Mouse (Mus musculus): ENCODE measurements around the gene Ddx46. TPM values are rescaled to one million over a fixed set of nuclear protein-coding genes. Genes with fewer than 3 reads are reported as not detected.
"Not testable (repeated sequence)": the region's sequence is repeated elsewhere in the genome, so short reads cannot be mapped to it uniquely, and the experiment has no call there.

Ddx46 gene
- polyA plus RNA-seq, 1 experiment, result 54.2 TPM

DNA sequence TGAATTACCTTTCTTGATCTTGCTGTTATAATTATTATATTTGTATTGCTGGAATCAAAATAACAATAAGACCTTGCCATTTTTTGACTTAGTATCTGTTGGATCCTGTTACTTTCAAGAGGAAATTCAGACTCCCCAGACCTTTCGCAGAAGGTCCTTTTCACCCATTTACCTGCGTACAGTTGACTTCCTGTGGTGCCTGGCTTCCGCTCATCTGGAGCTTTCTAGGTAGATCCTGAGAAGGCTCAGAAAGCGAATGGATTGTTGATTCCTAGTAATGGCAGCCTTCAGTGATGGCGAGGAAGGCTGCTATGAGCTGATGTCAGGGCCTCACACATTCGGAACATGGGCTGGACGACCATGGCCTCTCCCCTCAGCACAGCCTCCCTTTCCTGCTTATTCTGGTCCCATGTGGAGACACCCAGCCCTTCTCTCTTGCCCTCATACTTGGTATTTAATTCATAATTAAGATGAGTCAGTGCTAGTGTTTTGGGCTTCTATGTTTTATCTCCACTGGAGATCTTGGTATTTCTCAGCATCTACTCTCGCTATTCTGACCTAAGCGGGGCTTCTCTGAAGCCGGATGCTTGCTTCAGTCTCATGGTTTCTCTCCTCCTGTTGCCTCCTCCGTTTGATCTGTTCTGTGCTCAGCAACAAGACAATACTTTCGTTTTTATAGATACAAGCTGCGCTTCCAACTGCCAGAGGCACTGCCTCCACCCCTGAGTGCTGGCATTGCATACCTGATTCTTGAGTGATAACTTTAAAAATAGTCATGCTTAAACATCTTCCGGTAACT is 1.6 kb downstream of the Ddx46 start:
- no peak for DNase-seq (ENCODE audit: extremely low spot score in 1 of 2, low spot score in 1 of 2)

- DNase-seq (ENCODE audit: extremely low spot score in 1 of 2, low spot score in 1 of 2), result peak; percentile 41 to 87
Observed at GRCm38 (mm10) chr13:55640480-55640879, 5.7 kb downstream of the Ddx46 start.

DNA sequence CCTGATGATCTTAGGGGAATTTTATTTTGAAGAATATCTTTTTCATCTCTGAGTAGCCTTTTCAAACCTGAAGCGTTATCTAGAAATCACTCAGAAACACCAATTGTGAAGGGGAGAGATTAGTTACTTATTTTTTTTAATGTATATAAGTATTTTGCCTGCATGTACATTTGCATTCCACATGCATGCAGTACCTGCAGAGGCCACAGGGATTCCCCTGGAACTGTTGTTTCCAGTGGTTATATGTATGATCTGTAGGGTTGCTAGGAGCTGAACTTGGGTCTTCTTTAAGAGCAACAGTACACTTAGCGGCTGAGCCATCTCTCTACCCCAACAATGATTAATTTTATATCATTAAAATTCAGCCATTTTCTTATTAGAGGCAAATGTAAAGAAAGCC is 9.7 kb downstream of the Ddx46 start:
- DNase-seq (ENCODE audit: extremely low spot score in 1 of 2, low spot score in 1 of 2), result peak in 1 of 2 experiments; percentile 28

DNA sequence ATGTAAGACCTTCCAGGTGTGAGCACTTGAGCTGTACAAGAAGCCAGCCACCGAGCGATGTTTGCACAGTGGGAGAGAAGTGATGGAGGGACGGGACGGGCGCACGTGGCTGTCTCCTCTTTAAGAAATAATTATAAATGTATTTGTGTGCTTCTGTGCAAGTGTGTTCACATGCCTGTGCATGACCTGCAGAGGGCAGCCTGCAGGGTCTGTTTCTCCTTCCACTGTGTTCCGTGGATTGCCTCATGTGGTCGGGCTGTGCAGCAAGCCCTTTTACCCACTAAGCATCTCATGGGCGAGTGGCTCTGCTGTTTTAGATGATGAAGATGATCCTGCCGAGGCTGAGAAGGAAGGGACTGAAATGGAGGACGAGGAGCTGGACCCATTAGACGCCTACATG is 15.3 kb downstream of the Ddx46 start:
- DNase-seq (ENCODE audit: extremely low spot score in 1 of 2, low spot score in 1 of 2), result no peak

- DNase-seq (ENCODE audit: extremely low spot score in 1 of 2, low spot score in 1 of 2), result no peak
Observed at GRCm38 (mm10) chr13:55650980-55651379, 16.2 kb downstream of the Ddx46 start.

DNA sequence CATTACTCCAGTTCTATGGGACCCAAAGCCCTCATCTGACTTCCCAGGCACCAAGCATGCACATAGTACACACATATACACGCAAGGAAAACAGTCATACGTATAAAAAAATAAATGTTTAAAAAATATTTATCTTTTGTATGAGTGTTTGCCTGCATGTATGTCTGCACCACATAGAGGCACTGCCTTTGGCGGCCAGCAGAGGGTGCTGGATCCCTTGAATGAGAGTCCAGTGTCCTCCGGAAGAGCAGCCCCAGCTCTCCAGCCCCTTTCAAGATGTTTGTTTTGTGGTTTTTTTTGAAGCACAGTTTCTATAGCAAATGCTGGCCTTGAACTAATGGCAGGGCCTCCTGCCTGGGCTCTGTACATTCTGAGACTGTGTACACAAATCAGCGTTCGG is 33.7 kb downstream of the Ddx46 start:
- peak in 1 of 2 experiments; percentile 22 for DNase-seq (ENCODE audit: extremely low spot score in 1 of 2, low spot score in 1 of 2)

DNA sequence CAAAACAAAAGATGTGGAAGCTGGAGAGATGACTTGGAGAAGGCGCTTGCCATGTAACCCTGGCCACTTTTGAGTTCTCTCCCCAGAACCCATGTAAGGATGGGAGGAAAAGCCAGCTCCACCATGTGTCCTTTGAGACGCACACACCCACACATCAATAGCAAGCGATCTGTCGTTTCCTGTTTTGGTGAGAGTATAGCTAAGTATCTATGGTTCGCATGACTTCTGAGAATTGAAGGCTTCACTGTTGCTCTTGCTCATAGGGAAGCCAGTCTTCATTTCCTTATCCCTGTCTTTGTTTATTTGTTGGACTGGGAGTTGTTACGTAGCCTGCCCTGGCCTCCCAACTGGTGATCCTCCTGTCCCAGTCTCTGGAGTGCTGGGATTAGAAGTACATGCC is 37.9 kb downstream of the Ddx46 start:
- no peak for DNase-seq (ENCODE audit: extremely low spot score in 1 of 2, low spot score in 1 of 2)

GRCm38 (mm10) chr13:55677364-55677763 is 42.5 kb downstream of the Ddx46 start:
- DNase-seq (ENCODE audit: extremely low spot score in 1 of 2, low spot score in 1 of 2), result no peak

GRCm38 (mm10) chr13:55682201-55682600 is 47.4 kb downstream of the Ddx46 start:
- DNase-seq (ENCODE audit: extremely low spot score in 1 of 2, low spot score in 1 of 2), result no peak

GRCm38 (mm10) chr13:55683581-55683980 is 48.8 kb downstream of the Ddx46 start:
- no peak for DNase-seq (ENCODE audit: extremely low spot score in 1 of 2, low spot score in 1 of 2)

GRCm38 (mm10) chr13:55686107-55686633 is 51.3 kb downstream of the Ddx46 start:
- no peak for DNase-seq (ENCODE audit: extremely low spot score in 1 of 2, low spot score in 1 of 2)

DNA sequence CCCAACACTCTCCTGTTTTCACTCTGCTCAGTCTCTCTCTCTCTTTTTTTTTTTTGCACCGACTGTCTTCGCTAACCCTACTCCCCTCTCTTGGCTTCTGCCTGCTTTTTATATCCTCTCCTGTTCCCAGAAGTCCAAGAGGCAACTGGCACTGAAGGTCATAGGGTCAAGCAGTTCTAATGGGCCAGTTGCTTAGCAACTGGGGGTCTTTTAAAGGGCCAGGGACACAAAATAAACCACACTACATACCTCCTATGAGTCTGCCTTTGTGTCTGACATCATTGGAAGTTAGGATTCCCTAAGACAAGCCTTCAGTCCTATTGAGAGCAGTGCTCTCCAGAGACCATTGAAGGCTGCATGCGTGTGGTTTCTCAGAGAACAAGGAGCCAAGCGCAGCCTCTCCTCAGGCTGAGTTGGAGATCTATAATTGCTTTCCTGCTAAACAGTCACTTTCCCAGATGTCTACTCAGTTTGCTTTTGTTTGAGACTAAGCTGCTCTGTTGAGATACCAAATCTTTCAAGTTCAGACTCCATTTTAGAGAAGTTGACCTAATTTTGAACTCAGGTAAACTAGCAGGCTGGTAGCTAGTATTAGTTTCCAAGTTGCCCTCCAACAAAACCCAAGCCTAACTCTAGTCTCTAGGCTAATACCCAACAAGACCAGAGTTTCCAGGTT is 53.2 kb downstream of the Ddx46 start:
- no peak for DNase-seq (ENCODE audit: extremely low spot score in 1 of 2, low spot score in 1 of 2)

- peak; percentile 55 to 86 for DNase-seq (ENCODE audit: extremely low spot score in 1 of 2, low spot score in 1 of 2)
Observed at GRCm38 (mm10) chr13:55692535-55693242, 57.9 kb downstream of the Ddx46 start, which contains the start of gene B230219D22Rik. TSS of gene B230219D22Rik (plus strand) at chr13:55693124.

- DNase-seq (ENCODE audit: extremely low spot score in 1 of 2, low spot score in 1 of 2), result no peak
Observed at GRCm38 (mm10) chr13:55693243-55693721, 58.5 kb downstream of the Ddx46 start.

DNA sequence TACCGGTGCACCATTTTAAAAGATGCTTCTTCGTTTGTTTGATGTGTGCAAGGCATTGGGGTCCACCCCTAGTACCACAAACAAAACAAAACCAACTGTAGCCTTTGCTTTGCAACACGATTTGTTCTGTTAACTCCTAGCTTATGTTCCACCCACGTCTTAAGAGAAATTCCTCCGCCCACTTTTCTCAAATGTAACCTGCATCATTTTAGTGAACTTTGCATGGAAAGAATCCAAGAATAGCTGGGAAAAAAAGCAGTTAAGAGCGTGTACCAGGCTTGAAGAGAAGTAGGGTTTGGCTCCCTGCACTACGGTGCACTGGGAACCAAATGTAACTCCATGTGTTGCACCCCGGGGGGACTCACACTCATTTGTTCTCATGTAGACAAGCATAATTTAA is 59.3 kb downstream of the Ddx46 start:
- peak in 1 of 2 experiments; percentile 17 for DNase-seq (ENCODE audit: extremely low spot score in 1 of 2, low spot score in 1 of 2)

GRCm38 (mm10) chr13:55695989-55696388 is 61.2 kb downstream of the Ddx46 start:
- DNase-seq (ENCODE audit: extremely low spot score in 1 of 2, low spot score in 1 of 2), result not testable (repeated sequence)

- no peak for DNase-seq (ENCODE audit: extremely low spot score in 1 of 2, low spot score in 1 of 2)
Observed at GRCm38 (mm10) chr13:55704301-55704700, 69.5 kb downstream of the Ddx46 start.

DNA sequence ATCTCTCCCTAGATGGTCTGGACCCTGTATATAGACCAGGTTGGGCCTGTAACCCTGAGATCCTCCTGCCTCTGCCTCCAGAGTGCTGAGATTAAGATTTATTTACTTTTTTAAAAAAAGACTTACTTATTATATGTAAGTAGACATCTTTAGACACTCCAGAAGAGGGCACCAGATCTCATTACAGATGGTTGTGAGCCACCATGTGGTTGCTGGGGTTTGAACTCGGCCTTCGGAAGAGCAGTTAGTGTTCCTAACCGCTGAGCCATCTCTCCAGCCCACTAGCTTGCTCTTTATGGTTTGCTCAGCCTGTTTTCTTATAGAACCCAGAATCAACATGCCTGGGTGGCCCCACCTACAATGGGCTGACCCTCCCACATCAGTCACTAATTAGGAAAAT is 78.0 kb downstream of the Ddx46 start:
- no peak for DNase-seq (ENCODE audit: extremely low spot score in 1 of 2, low spot score in 1 of 2)

DNA sequence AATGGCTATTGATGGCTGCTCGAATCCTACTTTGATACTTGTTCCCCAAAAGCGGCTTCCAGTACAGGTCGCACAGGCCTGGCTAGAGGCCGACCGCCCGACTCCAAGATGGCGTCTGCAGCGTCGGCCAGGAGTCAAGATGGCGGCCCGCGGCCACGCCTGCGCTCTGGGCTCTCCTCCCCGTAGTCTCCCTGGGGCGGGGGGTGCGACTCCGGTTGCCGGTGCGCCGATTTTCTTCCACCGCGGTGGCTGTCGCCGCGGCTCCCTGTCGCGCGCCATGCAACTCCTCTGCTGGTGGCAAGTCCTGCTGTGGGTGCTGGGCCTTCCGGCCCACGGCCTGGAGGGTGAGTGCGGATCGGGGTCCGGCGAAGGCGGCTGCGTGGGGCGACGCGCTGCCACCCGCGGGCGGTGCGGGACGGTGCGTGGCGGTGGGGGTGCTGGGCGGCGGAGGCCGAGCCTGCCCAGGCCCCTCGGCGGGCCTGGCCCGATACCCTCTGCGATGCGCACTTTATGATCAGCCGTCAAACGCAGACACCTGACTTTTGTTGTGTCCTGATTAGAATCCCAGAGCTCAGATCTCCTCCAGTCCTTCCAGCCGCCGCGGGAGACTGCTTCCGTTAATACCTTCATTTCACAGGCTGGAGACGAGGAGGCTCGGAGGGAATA is 79.8 kb downstream of the Ddx46 start, which contains the start of gene Txndc15:
Gene Txndc15, plus strand, starts transcription at position 150 of the 666 bp plus-strand sequence.
- peak; percentile 68 to 89 for DNase-seq (ENCODE audit: extremely low spot score in 1 of 2, low spot score in 1 of 2)

DNA sequence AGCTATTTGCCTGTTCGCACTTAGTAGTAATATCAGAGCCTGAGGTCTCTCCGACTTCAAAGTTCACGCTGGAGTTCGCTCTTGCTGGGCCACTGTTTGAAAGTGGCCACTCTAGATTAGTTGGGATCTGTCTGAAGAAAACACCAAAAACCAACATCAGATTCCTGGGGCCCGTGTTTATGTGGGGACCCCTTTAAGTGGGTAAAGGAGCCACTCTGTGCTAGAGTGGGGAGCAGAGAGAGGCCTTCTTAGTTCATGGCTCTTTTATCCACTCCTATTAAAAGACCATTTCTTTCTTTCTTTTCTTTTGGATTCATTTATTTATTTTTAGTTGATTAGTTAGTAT is 80.3 kb downstream of the Ddx46 start:
- no peak for DNase-seq (ENCODE audit: extremely low spot score in 1 of 2, low spot score in 1 of 2)
